Mouse (Mus musculus) gastrocnemius, postnatal 14 days (tissue): Measurements from ENCODE around the gene Megf6. TPM values are rescaled to one million over a fixed set of nuclear protein-coding genes. Genes with fewer than 3 reads are reported as not detected.

Experiments
- DNase-seq: peaks from one replicate; pipeline ENCODE4 v3.0.0; 2021; ENCODE audit warnings: mixed read lengths
- intact Hi-C: fragments of 180-260 bp; cut with DNase I; formaldehyde crosslinking; loops from one replicate; pipeline ENCODE4 v1.15.1; 2025; ENCODE audit warnings: low total_unique reads
- total RNA-seq, 2 experiments: library from RNA; stranded (reverse); gene quantifications; 2 replicates each; pipeline ENCODE4 v1.2.3; 2021

The Megf6 gene
- total RNA-seq, 2 experiments from 2014 or later: 2.9 to 3.4 TPM

GRCm38 (mm10) chr4:154157970-154158662, 12.4 kb upstream of the Megf6 start:
- intact Hi-C loops: no loop called here
- DNase-seq: no peak

- DNase-seq: peak; percentile 80
- intact Hi-C loops: no loop called here
These were observed 11.5 kb upstream of the Megf6 start for GRCm38 (mm10) chr4:154159002-154159401.

DNA sequence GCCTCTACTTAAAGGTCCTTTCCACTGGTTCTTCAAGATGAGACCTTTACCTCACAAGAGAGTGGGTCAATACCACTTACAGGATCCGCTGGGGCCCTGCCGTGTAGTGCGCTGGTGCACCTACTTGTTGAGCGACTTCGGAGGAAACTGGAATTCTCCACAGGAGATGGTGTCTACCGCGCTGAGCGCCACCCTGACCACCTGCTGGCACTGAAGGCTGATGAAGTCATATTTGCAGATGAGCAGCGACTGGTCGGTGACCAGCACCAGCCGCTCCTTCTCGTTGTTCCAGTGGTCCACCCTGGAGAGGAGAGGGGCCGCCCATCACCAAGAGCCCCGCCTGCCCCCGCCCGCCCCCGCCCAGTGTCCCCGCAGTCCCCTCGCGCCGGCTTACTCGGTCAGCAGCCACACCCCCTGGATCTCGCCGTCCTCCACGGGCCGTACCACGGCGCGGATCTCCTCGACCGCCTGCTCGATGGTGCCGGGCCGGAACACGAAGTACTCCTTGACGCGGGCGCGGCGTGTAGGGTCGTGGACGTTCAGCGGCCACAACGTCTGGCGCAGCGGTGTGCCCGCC, 10.5 kb upstream of the Megf6 start:
- DNase-seq: peak; percentile 50
- intact Hi-C loops: no loop called here

- intact Hi-C loops: no loop called here
- peak; percentile 97 for DNase-seq
These were observed 9.8 kb upstream of the Megf6 start, which contains the start of gene Tprgl for GRCm38 (mm10) chr4:154160538-154161390. Gene Tprgl (minus strand): TSS chr4:154160666.

GRCm38 (mm10) chr4:154163296-154163695, 7.2 kb upstream of the Megf6 start:
- intact Hi-C loops: no loop called here
- DNase-seq: peak; percentile 70

DNA sequence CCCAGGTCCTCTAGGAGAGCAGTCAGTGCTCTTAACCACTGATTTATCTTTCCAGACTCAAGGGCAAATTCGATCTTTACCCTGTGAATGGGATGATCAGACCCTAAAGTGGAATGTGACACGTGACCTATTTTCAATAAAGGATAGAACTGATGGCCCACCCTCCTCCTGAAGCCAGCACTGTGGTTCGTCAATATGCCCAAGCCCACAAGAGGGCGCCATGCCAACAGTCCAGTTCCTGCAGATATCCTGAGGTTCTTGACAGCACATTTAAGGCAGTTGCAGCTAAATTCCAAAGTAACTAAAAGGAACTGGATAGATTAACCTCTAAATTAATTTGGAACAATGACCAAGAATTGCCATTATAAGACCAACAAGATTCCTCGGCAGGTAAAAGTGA, 3.5 kb upstream of the Megf6 start:
- DNase-seq: peak; percentile 73
- intact Hi-C loops: no loop called here

GRCm38 (mm10) chr4:154170021-154170420, 509 bp upstream of the Megf6 start:
- intact Hi-C loops: loop anchor here (5.0 kb wide), 1 partner anchor 102 kb away; no protein-coding TSS in a partner anchor
- no peak for DNase-seq

DNA sequence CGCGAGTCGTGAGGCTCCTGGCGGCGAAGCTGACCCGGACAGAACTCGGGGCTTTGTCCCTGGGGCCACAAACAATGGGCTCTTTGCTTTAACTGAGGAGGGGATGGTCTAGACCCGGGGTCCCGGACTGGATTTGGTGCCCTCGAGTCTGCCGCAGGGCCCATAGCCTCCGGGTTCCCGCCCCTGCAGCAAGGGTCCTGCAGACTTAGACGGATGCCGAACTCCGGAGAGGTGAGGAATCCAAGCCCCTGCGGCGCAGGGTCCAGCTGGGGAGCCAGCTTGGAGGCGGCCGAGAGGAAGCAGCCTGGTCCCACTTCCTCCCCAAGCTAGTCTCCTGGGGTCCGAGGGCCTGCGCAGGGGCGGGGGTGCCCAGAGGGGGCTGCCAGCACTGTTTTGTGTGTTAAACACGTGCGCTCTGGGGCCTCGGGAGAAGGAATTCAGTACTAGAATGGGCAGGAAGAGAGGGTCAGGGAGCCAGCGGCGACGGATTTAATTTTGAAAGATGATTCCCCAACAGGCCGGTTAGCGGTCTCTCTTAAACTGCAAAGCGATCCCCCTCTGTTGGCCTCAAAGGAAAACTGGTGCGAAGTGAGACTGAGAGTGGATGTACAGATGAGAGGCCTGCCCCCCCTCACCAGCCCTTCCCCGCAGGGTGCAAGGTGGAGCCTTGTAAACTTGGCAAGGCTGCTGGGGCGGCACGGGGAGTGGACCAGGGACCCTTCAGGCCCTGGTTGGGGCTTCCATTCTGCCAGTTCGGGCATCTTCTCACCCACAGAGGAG, 811 bp downstream of the Megf6 start:
- intact Hi-C loops: loop anchor here (5.0 kb wide), 1 partner anchor 101 kb away; no protein-coding TSS in a partner anchor
- no peak for DNase-seq

- no peak for DNase-seq
- intact Hi-C loops: loop anchor here (5.0 kb wide), 1 partner anchor 100 kb away; no protein-coding TSS in a partner anchor
These were observed 1.5 kb downstream of the Megf6 start for GRCm38 (mm10) chr4:154171931-154172604.

DNA sequence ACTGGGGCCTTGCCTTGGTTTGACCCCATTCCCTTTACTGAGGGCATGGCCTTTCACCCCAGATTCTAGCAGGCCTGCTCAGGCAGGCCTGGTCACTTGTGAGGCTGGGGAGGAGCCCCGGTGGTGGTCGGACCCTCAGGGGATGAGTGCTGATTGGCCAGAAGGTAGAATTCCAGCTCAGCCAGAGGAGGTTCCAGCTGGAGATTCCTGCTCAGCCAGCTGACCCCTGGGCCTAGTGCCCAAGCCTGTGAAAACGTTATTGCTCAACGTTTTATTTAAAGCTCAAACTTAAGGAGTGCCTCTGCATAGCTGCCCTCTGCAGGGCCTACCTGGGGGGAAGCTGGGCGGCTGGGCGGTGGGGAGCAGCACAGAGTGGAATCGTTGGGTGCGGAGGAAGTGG, 6.7 kb downstream of the Megf6 start:
- intact Hi-C loops: no loop called here
- DNase-seq: peak; percentile 36

- intact Hi-C loops: no loop called here
- DNase-seq: no peak
These were observed 10.5 kb downstream of the Megf6 start for GRCm38 (mm10) chr4:154181001-154181400.

DNA sequence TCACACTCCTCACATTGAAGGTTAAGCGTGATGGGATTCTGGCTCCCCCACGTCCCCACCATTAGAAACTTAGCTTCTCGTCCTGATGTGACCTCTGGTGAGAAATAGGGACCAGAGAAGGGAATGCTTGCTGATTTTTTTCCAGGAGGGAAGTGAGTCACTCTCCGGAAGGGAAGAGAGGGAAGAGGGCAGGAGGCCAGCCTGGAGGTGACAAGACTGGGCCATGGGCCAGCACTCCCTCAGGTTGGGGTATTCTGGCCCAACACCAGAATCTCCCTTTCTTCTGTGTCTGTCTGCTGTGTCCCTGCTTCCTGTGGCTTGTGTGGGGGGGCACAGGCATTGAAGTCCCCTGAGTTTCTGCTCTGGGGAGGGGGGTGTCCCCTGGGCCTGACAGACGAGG, 13.0 kb downstream of the Megf6 start:
- intact Hi-C loops: no loop called here
- no peak for DNase-seq

DNA sequence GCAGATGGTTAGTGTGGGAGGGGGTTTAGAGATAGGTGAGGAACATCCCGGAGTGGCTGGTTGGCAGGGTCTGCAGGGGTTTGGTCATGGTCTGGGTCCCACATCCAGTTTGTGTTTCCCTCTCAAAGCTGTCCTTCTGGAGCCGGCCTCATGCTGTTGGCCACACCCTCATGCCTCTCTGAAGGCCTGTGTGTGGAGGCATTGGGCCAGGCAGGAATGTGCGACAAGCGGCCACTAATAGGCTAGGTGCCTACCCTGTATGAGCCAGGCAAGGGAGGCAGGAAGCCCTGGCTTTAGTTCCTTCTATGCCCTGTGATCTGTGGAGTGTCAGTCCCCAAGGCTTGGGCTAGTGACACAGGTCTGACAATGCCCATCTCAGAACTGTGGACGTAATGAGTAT, 14.5 kb downstream of the Megf6 start:
- intact Hi-C loops: no loop called here
- DNase-seq: no peak

DNA sequence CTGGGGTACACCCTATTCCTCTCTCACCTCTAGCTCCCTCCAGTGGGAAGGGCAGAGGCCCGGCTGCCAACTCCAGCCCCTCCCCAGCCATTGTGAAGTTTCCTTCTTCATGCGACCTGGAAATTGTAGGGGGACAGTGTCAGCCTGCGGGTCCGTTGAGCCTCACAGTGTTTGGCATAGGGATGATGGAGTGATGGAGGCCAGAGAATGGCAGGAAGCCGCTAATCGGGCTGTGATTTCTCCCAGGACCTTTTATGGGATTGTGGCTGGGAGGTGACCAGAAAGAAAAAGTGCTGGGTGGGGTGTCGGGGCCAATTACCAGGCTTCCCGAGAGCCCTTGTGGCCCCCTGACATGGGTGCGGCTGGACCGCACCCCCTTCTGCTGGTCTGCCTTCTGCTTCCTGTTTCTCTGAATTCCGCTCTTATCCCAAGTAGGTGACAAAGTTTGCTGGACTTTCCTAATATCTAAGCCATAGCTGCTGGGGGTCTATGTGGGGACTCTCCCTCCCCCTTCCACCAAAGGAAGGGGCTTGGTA, 15.5 kb downstream of the Megf6 start:
- intact Hi-C loops: no loop called here
- DNase-seq: no peak

DNA sequence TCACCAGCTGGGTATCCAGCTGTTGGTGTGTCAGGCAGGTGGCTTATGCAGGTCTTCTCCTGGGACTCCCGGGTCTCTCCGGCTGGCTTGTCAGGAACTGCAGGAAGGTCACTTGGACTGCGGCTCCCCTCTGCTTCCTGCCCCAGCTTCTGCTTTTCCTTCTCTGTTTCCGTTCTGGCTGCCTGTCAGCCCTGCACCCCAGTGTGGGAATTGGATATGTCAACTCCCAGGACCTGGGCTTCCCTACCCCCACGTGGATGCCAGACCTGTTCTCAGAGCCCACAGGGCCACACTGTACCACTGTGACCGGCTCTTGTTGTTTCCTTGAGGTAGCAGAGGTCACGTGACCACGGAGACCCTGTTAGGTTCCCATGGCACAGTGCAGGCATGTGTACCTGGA, 18.4 kb downstream of the Megf6 start:
- DNase-seq: no peak
- intact Hi-C loops: no loop called here

DNA sequence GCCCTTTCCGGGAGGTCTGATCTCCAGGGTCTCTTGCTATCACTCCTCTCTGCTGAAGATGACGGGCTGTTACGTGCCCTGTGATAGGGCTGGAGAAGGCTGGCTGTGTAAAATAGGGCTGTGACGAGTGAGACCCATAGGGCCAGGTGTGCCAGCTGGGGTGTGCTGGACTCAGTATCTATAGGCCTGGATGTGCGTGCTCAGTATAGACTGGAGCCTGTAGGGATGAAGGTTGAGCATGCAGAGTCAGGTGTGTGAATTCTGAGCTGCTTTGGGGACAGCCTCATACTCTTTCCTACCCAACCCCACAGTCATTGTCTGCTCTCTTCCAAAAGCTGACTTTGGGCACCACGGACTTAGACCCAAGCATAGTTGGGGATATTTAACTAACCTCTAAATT, 27.4 kb downstream of the Megf6 start:
- intact Hi-C loops: no loop called here
- DNase-seq: no peak

DNA sequence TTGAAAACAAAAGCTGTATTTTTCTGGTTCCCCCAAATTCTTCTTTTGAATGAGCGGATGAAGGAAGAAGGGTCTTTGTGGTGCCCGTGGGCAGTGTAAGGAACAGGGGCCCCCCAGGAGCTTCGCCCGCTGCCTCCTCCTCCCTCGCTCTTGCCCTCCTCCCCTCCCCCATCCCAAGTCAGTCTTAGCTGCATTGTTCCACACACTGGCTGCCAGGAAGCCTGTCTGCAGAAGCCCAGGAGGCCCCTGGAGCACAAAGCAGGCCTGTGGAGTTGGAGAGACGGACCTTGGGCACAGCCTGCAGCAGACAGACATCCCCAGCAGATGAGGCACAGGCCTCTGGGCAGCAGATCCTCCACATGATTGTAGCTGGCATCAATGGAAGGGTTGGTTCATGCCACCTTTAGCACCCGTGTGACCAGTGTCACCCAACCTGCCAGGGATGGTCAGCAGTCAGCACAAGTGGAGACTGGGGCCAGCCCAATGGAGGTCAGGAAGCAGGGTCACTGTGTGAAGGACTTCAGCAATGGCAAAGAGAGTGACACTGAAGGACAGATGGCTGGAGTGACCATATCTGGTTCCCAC, 27.9 kb downstream of the Megf6 start:
- no peak for DNase-seq
- intact Hi-C loops: no loop called here

- intact Hi-C loops: no loop called here
- no peak for DNase-seq
These were observed 31.0 kb downstream of the Megf6 start for GRCm38 (mm10) chr4:154201511-154201910.
